Mouse (Mus musculus): ENCODE data around the gene Scap. TPM values are rescaled to one million over a fixed set of nuclear protein-coding genes. Genes with fewer than 3 reads are reported as not detected.
"Not testable (repeated sequence)": the region's sequence is repeated elsewhere in the genome, so short reads cannot be mapped to it uniquely, and the experiment has no call there.

Scap gene
- total and polyA plus RNA-seq, 2 experiments from 2014 or later = 49.5 to 111 TPM

- Histone ChIP-seq H3K9ac (no peak overlapping the region), H3K36me3 (ENCODE audit: insufficient read depth) (peaks cover 35% of the 10 kb centered on the region), H3K27me3 (ENCODE audit: insufficient read depth, low read length) (no peaks in the 10 kb centered on the region), H3K4me1 (ENCODE audit: insufficient read depth) (no peaks in the 10 kb centered on the region), H3K4me2 (ENCODE audit: low read depth) (no peak overlapping the region), H3K4me3 (ENCODE audit: low read depth, low read length) (no peak overlapping the region), H3K27ac (ENCODE audit: low read depth, low read length) (no peak overlapping the region), H3K9me3 (ENCODE audit: low read length) (no peaks in the 10 kb centered on the region)
- no peak for DNase-seq
- no peak for TF ChIP-seq CTCF (IDR thresholded peaks at IDR 0.05; ENCODE audit: low read depth)
- WGBS = 84% methylated on average over 12 of the region's 12 CpGs
- no peak for ATAC-seq
Measured at GRCm38 (mm10) chr9:110361299-110361698, 28.2 kb downstream of the Scap start.

- Histone ChIP-seq H3K4me3 (ENCODE audit: low read depth, low read length) (no peak overlapping the region), H3K4me2 (ENCODE audit: low read depth) (no peak overlapping the region), H3K27me3 (ENCODE audit: insufficient read depth, low read length) (no peaks in the 10 kb centered on the region), H3K4me1 (ENCODE audit: insufficient read depth) (no peaks in the 10 kb centered on the region), H3K27ac (ENCODE audit: low read depth, low read length) (no peak overlapping the region), H3K9ac (no peak overlapping the region), H3K36me3 (ENCODE audit: insufficient read depth) (peaks cover 31% of the 10 kb centered on the region), H3K9me3 (ENCODE audit: low read length) (no peaks in the 10 kb centered on the region)
- no peak for ATAC-seq
- WGBS = 88% methylated on average over 10 of the region's 10 CpGs
- no peak for DNase-seq
- TF ChIP-seq CTCF (IDR thresholded peaks at IDR 0.05; ENCODE audit: low read depth) = no peak
Measured at GRCm38 (mm10) chr9:110362337-110362736, 29.2 kb downstream of the Scap start.

- Histone ChIP-seq H3K27me3 (ENCODE audit: insufficient read depth, low read length) (no peaks in the 10 kb centered on the region), H3K9ac (no peak overlapping the region), H3K9me3 (ENCODE audit: low read length) (no peaks in the 10 kb centered on the region), H3K4me3 (ENCODE audit: low read depth, low read length) (no peak overlapping the region), H3K4me2 (ENCODE audit: low read depth) (no peak overlapping the region), H3K36me3 (ENCODE audit: insufficient read depth) (peaks cover 20% of the 10 kb centered on the region), H3K4me1 (ENCODE audit: insufficient read depth) (no peaks in the 10 kb centered on the region), H3K27ac (ENCODE audit: low read depth, low read length) (no peak overlapping the region)
- TF ChIP-seq CTCF (IDR thresholded peaks at IDR 0.05; ENCODE audit: low read depth) = no peak
- DNase-seq = no peak
- no peak for ATAC-seq
- WGBS = 90% methylated on average over 5 of the region's 5 CpGs
Measured at GRCm38 (mm10) chr9:110366746-110367145, 33.7 kb downstream of the Scap start.

GRCm38 (mm10) chr9:110369860-110370259 is 36.8 kb downstream of the Scap start:
- no peak for TF ChIP-seq CTCF (IDR thresholded peaks at IDR 0.05; ENCODE audit: low read depth)
- Histone ChIP-seq H3K9me3 (ENCODE audit: low read length) (no peaks in the 10 kb centered on the region), H3K27me3 (ENCODE audit: insufficient read depth, low read length) (no peaks in the 10 kb centered on the region), H3K4me1 (ENCODE audit: insufficient read depth) (no peaks in the 10 kb centered on the region), H3K9ac (no peak overlapping the region), H3K4me2 (ENCODE audit: low read depth) (no peak overlapping the region), H3K27ac (ENCODE audit: low read depth, low read length) (no peak overlapping the region), H3K4me3 (ENCODE audit: low read depth, low read length) (no peak overlapping the region), H3K36me3 (ENCODE audit: insufficient read depth) (peaks cover 31% of the 10 kb centered on the region)
- WGBS = 88% methylated on average over 3 of the region's 3 CpGs
- DNase-seq = no peak
- ATAC-seq = no peak

- H3K4me2 ChIP-seq (ENCODE audit: low read depth) = no peak overlapping the region
- H3K4me1 ChIP-seq (ENCODE audit: insufficient read depth) = no peaks in the 10 kb centered on the region
- no peak overlapping the region for H3K9ac ChIP-seq
- no peak for ATAC-seq
- H3K27ac ChIP-seq (ENCODE audit: low read depth, low read length) = no peak overlapping the region
- no peaks in the 10 kb centered on the region for H3K9me3 ChIP-seq (ENCODE audit: low read length)
- DNase-seq = no peak
- H3K4me3 ChIP-seq (ENCODE audit: low read depth, low read length) = no peak overlapping the region
- H3K27me3 ChIP-seq (ENCODE audit: insufficient read depth, low read length) = no peaks in the 10 kb centered on the region
- TF ChIP-seq CTCF (IDR thresholded peaks at IDR 0.05; ENCODE audit: low read depth) = no peak
- WGBS = 95% methylated on average over 13 of the region's 13 CpGs
- peaks cover 58% of the 10 kb centered on the region for H3K36me3 ChIP-seq (ENCODE audit: insufficient read depth)
Measured at GRCm38 (mm10) chr9:110373871-110374270, 40.8 kb downstream of the Scap start.

- no peak overlapping the region for H3K4me3 ChIP-seq (ENCODE audit: low read depth, low read length)
- no peak overlapping the region for H3K27ac ChIP-seq (ENCODE audit: low read depth, low read length)
- no peak overlapping the region for H3K4me2 ChIP-seq (ENCODE audit: low read depth)
- DNase-seq (no peak), ATAC-seq (no peak)
- H3K9me3 ChIP-seq (ENCODE audit: low read length) = no peaks in the 10 kb centered on the region
- H3K27me3 ChIP-seq (ENCODE audit: insufficient read depth, low read length) = no peaks in the 10 kb centered on the region
- H3K9ac ChIP-seq = no peak overlapping the region
- H3K36me3 ChIP-seq (ENCODE audit: insufficient read depth) = peaks cover 76% of the 10 kb centered on the region
- 84% methylated on average over 3 of the region's 3 CpGs for WGBS
- no peak for TF ChIP-seq CTCF (IDR thresholded peaks at IDR 0.05; ENCODE audit: low read depth)
- H3K4me1 ChIP-seq (ENCODE audit: insufficient read depth) = no peaks in the 10 kb centered on the region
Measured at GRCm38 (mm10) chr9:110375668-110376067, 42.6 kb downstream of the Scap start.

GRCm38 (mm10) chr9:110377655-110378054 is 44.6 kb downstream of the Scap start:
- H3K4me2 ChIP-seq (ENCODE audit: low read depth); H3K9me3 ChIP-seq (ENCODE audit: low read length); ATAC-seq; H3K27ac ChIP-seq (ENCODE audit: low read depth, low read length); H3K9ac ChIP-seq; DNase-seq; H3K4me1 ChIP-seq (ENCODE audit: insufficient read depth); H3K27me3 ChIP-seq (ENCODE audit: insufficient read depth, low read length); H3K4me3 ChIP-seq (ENCODE audit: low read depth, low read length): not testable (repeated sequence)
- H3K36me3 ChIP-seq (ENCODE audit: insufficient read depth) = peaks cover 84% of the 10 kb centered on the region
- 82% methylated on average over 15 of the region's 15 CpGs for WGBS

GRCm38 (mm10) chr9:110379361-110379760 is 46.3 kb downstream of the Scap start:
- no peaks in the 10 kb centered on the region for H3K4me1 ChIP-seq (ENCODE audit: insufficient read depth)
- 93% methylated on average over 8 of the region's 8 CpGs for WGBS
- ATAC-seq (no peak), DNase-seq (no peak)
- no peaks in the 10 kb centered on the region for H3K9me3 ChIP-seq (ENCODE audit: low read length)
- no peak overlapping the region for H3K9ac ChIP-seq
- H3K4me2 ChIP-seq (ENCODE audit: low read depth) = no peak overlapping the region
- no peaks in the 10 kb centered on the region for H3K27me3 ChIP-seq (ENCODE audit: insufficient read depth, low read length)
- peaks cover 85% of the 10 kb centered on the region for H3K36me3 ChIP-seq (ENCODE audit: insufficient read depth)
- no peak overlapping the region for H3K27ac ChIP-seq (ENCODE audit: low read depth, low read length)
- H3K4me3 ChIP-seq (ENCODE audit: low read depth, low read length) = no peak overlapping the region
- TF ChIP-seq CTCF (IDR thresholded peaks at IDR 0.05; ENCODE audit: low read depth) = no peak
